Mouse (Mus musculus) frontal cortex, adult (tissue): Measurements from ENCODE around the gene Gtdc1.

ENCODE experiments used
- ATAC-seq: cut with Nextera tagmentation; 2 replicates; pipeline ENCODE4 v1.9.2; 2017; ENCODE audit warnings: mild to moderate bottlenecking, moderate library complexity, mixed read lengths; ENCODE audit not compliant: low TSS enrichment

Gene Gtdc1

GRCm38 (mm10) chr2:44927482-44927811 lies at the start of gene Gtdc1:
Gene Gtdc1 (minus strand): TSS chr2:44927657.
- peak; percentile 6; the same call in 1 of the 2 replicates for ATAC-seq

GRCm38 (mm10) chr2:44977051-44977450 lies 49.6 kb upstream of the Gtdc1 start:
- no peak for ATAC-seq

GRCm38 (mm10) chr2:44976484-44976883 lies 49.0 kb upstream of the Gtdc1 start:
- no peak for ATAC-seq

- ATAC-seq: no peak
Observed at GRCm38 (mm10) chr2:44973828-44974227, 46.4 kb upstream of the Gtdc1 start.

GRCm38 (mm10) chr2:44970087-44970646 lies 42.7 kb upstream of the Gtdc1 start:
- peak; percentile 71 for ATAC-seq

- ATAC-seq: no peak
Observed at GRCm38 (mm10) chr2:44969640-44970039, 42.2 kb upstream of the Gtdc1 start.

- ATAC-seq: no peak
Observed at GRCm38 (mm10) chr2:44969226-44969625, 41.8 kb upstream of the Gtdc1 start.

- ATAC-seq: no peak
Observed at GRCm38 (mm10) chr2:44965834-44966555, 38.5 kb upstream of the Gtdc1 start.

GRCm38 (mm10) chr2:44962620-44963019 lies 35.2 kb upstream of the Gtdc1 start:
- ATAC-seq: no peak

- peak; percentile 67 for ATAC-seq
Observed at GRCm38 (mm10) chr2:44961192-44961591, 33.7 kb upstream of the Gtdc1 start.

GRCm38 (mm10) chr2:44960561-44960960 lies 33.1 kb upstream of the Gtdc1 start:
- no peak for ATAC-seq

- no peak for ATAC-seq
Observed at GRCm38 (mm10) chr2:44957329-44957797, 29.9 kb upstream of the Gtdc1 start.

GRCm38 (mm10) chr2:44956232-44956631 lies 28.8 kb upstream of the Gtdc1 start:
- peak; percentile 86 for ATAC-seq

GRCm38 (mm10) chr2:44955506-44955905 lies 28.0 kb upstream of the Gtdc1 start:
- no peak for ATAC-seq

GRCm38 (mm10) chr2:44954180-44954579 lies 26.7 kb upstream of the Gtdc1 start:
- ATAC-seq: no peak

GRCm38 (mm10) chr2:44952830-44953422 lies 25.5 kb upstream of the Gtdc1 start:
- ATAC-seq: no peak

- no peak for ATAC-seq
Observed at GRCm38 (mm10) chr2:44951651-44952213, 24.3 kb upstream of the Gtdc1 start.

- ATAC-seq: no peak
Observed at GRCm38 (mm10) chr2:44944689-44945088, 17.2 kb upstream of the Gtdc1 start.

GRCm38 (mm10) chr2:44930951-44931350 lies 3.5 kb upstream of the Gtdc1 start:
- no peak for ATAC-seq

GRCm38 (mm10) chr2:44928631-44929030 lies 1.2 kb upstream of the Gtdc1 start:
- no peak for ATAC-seq

- peak; percentile 82 for ATAC-seq
Observed at GRCm38 (mm10) chr2:44926683-44927481, 575 bp downstream of the Gtdc1 start.

- peak; percentile 14; the same call in 1 of the 2 replicates for ATAC-seq
Observed at GRCm38 (mm10) chr2:44926167-44926682, 1.2 kb downstream of the Gtdc1 start.
